Mouse (Mus musculus) frontal cortex, postnatal 36 days (tissue): ENCODE data around the gene Fam98a.

Source experiments
- DNase-seq, 2 experiments: peaks; one replicate each; pipeline ENCODE4 v3.0.0; 2022; ENCODE audit warnings: low spot score in 2 of 2

The Fam98a gene

DNA sequence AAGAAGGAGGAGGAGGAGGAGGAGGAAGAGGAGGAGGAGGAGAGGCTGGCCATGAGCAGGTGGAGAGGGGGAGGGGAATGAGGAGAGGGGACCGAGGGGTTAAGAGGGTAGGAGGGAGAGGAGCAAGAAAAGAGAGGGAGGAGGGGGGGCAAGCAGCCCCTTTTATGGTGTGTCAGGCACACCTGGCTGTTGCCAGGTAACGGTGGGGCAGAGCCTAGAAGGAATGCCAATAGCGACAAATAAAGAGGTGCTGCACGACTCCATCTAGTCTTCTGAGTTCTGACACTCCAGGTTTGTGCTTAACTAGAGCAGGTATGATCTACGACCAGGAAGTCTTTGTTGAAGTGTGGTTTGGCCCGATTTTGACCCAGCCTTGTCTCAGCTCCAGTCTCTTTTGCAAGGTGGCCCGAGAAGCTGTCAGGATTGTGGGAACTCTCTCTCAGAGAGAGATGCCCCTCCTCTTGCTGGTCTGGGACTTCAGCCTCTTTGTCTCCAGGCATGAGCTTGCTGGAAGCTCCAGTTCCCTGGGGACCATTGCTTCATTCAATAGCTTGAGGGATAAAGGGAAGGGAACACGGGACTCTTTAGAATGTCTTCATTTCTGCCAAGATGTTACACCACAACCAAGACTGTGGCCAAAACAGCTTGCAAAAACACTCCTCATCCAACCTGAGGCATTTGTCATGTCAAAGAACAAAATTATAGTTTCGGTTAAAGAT lies 29.2 kb downstream of the Fam98a start:
- no peak for DNase-seq

DNA sequence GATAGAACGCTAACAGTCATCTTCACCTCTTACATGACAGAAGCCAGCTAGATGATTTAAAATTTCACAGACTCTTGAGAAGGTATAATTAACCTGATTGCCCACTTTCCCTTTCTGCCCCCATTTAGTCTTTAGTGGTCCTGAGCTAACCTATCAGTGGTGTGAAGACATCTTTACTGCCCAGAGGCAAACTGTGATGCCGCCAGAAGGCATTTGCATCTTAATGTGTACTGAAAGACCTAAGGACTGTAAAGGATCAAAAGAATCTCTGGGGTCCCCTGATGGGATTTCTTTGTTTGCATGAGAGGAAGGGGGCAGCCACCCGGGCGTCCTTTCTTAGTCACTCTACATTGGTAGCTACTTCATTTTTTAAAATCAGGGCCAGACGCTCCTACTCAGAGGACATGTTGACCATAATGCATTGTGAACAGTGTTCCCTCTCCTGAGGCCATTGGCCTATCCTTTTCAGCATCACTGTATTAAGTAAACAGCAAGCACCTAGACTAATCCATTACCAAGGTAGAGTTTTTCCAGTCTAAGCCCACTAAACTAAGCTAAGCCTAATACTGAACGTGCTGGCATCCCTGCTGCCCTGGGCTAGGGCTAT lies 30.4 kb downstream of the Fam98a start:
- no peak for DNase-seq

DNA sequence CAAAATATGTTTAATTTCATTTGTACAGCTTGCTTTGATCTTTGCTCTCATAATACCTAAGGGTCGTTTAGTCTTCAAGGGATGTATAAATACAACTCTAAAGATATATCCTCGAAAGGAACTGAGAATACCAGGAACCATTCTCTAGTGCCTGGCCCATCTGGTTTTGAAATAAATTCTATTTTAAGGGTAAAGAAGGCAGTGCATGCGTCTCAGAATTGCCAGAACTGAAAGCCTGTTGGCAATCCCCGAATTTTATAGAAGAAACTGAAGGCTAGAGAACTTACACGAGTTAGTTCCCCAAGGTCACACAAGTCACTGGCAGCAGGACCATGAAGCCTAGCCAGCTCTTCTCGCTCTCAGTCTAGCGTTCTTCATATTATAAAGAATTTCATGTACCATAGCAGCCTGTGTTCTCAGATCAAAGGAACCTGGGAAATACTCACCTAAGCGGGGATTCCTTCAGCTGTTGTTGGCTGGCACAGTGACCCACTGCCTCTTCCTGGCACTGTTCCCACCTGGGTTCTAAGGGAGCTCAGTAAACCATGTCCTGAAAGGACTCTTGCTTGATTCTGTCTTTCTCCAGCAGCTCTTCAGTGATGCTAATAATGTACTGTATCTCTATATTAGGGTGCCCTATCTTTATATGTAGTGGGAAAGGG lies 32.4 kb downstream of the Fam98a start:
- DNase-seq = peak in 1 of 2 experiments; percentile 35

DNA sequence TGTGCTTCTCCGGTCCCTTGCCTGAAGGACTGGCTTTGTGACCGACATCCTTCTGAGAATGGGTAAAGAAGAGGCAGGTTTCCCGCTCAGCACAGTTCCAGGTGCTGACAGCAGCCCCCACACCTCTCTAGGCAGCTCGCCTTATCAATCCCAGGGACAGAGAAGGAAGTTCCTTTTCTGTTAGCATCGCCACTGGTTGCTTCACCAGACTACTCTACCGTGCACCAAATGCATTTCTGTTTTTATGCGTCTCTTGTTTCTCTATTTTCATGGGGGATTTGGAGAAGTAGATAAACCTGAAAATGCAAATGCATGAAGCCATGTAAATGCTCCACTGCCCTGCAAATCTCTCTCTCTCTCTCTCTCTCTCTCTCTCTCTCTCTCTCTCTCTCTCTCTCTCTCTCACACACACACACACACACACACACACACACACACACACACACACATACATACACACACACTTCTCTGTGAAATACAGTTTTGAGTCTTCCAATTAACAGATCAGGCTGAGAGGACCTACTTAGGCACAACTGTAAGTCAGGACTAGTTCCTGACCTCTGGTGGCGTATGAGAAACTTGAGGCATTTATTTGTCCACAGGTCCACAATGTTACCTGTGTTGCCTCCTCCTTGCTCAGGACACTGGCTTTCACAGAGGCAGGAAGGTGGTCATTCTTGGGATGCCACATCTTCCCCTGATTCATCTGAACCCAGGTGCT lies 33.4 kb downstream of the Fam98a start:
- DNase-seq = no peak

DNA sequence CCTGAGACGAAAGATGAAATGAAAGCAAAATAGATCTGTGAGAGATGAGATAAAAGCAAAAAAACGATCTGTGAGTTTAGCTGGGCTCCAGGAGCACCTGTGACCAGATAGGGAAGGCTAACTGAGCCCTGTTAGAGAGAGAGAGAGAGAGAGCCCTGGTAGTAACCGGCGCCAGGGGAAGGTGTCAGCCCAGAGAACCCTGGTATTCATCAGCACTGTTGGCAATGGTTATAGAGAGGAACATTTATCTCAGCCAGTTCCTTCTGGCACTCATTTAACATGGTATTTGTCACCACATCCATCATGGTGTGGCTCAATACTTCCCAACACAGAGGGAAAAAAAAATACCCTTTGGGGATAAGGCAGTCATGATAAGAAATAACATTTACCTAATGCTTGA lies 35.2 kb downstream of the Fam98a start:
- DNase-seq = no peak

DNA sequence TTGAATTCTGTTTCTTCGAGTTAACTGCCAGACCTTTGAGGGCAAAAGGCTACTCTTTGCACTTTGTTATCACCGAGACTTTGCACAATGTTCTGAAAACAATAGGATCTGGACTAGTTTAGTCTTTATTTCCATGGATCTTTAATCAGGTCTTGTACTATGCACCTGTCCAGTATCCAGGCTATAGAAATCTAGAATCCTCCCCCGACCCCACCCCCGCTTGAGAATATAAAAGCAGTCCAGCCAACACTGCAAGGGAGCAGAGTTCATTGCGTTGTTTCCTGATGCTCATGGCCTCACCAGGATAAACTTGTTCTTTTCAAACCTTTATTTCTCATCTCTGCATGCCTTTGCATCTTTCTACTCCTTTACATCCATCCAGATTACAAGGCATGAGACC lies 42.5 kb downstream of the Fam98a start:
- no peak for DNase-seq

GRCm38 (mm10) chr17:75506708-75507641 lies 44.8 kb downstream of the Fam98a start:
- no peak for DNase-seq

DNA sequence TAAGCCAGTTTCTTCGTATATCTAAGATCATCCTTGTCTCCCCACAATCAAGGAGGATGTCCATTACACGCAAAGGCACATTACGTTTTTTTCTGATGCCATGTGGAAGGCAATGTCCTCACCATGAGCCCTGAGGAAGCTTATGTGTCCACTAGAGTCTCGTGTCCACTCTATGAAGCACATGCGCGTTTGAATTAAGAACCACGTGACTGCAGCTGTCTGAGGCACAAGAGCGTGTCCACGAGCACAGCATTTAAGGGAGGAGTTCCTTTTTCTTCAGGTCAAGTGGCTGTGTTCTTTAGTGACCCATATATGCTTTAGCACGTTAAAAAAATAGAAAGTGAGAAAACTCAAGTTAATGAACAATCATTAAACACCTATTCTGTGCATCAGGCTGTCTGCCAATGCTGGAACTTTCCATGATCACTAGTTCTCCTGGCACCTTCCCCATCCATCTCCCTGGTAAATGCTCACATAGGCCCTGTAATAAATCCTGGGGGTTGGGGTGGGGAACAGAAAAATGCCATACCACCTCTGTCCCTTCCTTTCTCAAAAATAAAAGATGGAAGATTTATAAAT lies 45.6 kb downstream of the Fam98a start:
- no peak for DNase-seq

DNA sequence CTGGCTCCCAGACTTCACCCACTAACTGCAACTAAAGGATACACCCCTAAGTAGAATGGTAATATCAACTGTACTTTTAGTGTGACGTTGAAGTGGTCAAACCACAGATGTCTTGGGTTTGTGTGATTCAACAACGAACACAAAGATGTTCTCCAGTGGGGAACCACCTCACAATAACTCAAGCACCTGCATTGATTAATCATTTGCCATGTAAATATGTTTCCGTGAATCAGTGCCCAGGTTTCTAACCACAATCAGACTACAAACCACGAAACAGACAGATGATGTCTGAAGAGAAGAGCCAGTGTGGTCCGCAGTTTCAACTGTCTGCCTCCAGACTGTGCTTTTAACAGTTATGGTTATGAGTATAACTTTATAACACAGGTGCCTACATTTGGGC lies 46.7 kb downstream of the Fam98a start:
- no peak for DNase-seq

DNA sequence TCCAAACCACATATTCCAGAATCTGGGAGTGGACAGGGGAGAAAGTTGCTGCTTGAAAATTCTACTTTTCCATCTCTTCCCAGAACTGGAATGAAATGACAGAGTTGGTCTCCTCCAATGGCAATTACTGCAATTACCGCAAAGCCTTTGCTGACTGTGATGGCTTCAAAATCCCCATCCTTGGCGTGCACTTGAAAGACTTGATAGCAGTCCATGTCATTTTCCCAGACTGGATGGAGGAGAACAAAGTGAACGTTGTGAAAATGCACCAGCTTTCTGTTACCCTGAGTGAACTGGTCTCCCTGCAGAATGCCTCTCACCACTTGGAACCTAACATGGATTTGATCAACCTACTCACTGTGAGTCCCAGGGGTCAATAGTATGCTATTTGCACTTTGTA lies 48.7 kb downstream of the Fam98a start:
- DNase-seq = no peak

DNA sequence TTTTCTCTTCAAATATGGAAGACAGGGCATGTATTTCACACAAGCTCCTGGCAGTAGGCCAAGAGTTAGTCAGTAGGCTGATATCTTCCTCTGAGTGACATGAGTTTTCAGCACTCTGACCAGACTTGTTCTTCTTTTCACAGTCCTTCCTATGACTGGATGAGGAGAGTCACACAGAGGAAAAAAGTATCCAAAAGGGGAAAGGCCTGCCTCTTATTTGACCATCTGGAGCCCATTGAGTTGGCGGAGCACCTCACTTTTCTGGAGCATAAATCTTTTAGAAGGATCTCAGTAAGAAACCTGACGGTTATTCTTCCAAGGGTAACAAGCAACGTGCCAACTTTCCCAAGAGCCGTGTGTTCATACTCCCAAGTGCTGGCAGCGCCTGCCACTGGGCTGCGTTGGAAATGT lies 53.5 kb downstream of the Fam98a start:
- peak in 1 of 2 experiments; percentile 55 for DNase-seq

- no peak for DNase-seq
Observed at GRCm38 (mm10) chr17:75495213-75495612, 56.5 kb downstream of the Fam98a start.
